Mouse (Mus musculus): ENCODE measurements around the gene Bscl2. TPM values are rescaled to one million over a fixed set of nuclear protein-coding genes. Genes with fewer than 3 reads are reported as not detected.
A peak's percentile ranks its signal among the peaks of the same experiment; 100 is the strongest.

Gene Bscl2
- polyA plus RNA-seq, 1 experiment from 2014 or later = 54.6 TPM

DNA sequence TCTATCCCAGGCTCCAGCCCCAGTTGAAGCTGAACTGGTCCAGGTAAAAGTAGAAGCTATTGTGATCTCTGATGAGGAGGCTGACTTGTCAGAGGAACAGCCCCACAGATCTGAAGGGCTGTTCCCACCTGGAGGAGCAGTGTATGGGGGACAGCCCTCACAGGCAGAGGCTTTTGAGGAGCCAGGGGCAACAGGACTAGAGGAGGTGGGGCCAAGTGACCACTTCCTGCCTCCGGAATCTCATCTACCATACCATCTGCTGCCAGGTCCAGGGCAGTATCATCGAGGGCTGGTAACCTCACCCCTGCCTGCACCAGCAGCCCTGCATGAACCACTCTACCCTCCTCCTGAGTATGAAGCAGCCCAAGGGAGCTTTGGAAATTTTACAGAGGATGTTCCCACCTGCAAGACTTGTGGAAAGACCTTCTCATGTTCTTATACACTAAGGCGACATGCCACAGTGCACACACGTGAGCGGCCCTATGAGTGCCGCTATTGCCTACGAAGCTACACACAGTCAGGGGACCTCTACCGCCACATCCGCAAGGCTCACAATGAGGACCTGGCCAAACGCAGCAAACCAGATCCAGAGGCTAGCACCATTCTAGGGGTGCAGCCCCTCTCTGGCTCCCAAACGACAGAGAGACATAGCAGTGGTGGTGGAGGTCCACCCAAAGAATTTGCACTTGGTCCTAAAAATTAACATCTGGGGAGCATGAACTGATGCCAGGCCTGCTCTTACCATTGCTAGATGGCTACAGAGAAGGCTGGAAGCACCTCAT lies 33.2 kb upstream of the Bscl2 start:
- no peak overlapping the region for H3K4me2 ChIP-seq (ENCODE audit: low read depth, low read length)
- H3K9ac ChIP-seq (ENCODE audit: low read length) = no peak overlapping the region
- no peak for ATAC-seq (ENCODE audit: low read depth)
- WGBS = 91% methylated on average over 11 of the region's 11 CpGs
- no peaks in the 10 kb centered on the region for H3K27me3 ChIP-seq (ENCODE audit: control insufficient read depth, insufficient read depth, low read depth, low read length)
- no peak overlapping the region for H3K4me3 ChIP-seq (ENCODE audit: low read length)
- no peak overlapping the region for H3K27ac ChIP-seq (ENCODE audit: low read length)
- H3K9me3 ChIP-seq (ENCODE audit: control insufficient read depth, low read length) = no peaks in the 10 kb centered on the region
- H3K4me1 ChIP-seq (replicated peaks; ENCODE audit: control insufficient read depth, insufficient read depth, low read length) = peaks cover 9% of the 10 kb centered on the region; the same call in 1 of the 2 replicates
- peaks cover 17% of the 10 kb centered on the region for H3K36me3 ChIP-seq (ENCODE audit: control insufficient read depth, insufficient read depth, low read length)

DNA sequence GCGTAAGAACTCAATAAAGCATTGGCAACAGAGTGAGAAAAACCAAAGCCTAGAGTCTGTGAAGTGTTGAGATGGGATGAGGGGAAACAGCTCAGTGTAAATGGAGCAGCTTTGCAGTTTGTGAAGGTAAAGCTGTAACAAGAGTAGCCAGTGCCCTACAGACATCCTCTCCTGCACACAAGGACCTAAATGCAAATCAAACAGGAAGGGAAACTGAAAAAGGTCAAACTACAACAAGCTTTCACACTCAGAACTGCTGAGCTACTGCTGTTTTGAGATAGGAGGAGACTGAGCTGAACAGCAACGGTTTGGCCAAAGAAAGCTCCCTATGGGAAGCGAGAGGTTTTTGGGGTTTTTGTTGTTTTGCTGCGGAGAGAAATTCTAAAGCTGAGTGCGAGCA lies 30.5 kb upstream of the Bscl2 start:
- H3K4me3 ChIP-seq (ENCODE audit: low read length) = no peak overlapping the region
- H3K27me3 ChIP-seq (ENCODE audit: control insufficient read depth, insufficient read depth, low read depth, low read length) = no peaks in the 10 kb centered on the region
- 89% methylated on average over 5 of the region's 5 CpGs for WGBS
- H3K27ac ChIP-seq (ENCODE audit: low read length) = no peak overlapping the region
- H3K36me3 ChIP-seq (ENCODE audit: control insufficient read depth, insufficient read depth, low read length) = peaks cover 36% of the 10 kb centered on the region
- peaks cover 5% of the 10 kb centered on the region; the same call in 1 of the 2 replicates for H3K4me1 ChIP-seq (replicated peaks; ENCODE audit: control insufficient read depth, insufficient read depth, low read length)
- H3K9ac ChIP-seq (ENCODE audit: low read length) = no peak overlapping the region
- H3K4me2 ChIP-seq (ENCODE audit: low read depth, low read length) = no peak overlapping the region
- H3K9me3 ChIP-seq (ENCODE audit: control insufficient read depth, low read length) = no peaks in the 10 kb centered on the region
- ATAC-seq (ENCODE audit: low read depth) = no peak

DNA sequence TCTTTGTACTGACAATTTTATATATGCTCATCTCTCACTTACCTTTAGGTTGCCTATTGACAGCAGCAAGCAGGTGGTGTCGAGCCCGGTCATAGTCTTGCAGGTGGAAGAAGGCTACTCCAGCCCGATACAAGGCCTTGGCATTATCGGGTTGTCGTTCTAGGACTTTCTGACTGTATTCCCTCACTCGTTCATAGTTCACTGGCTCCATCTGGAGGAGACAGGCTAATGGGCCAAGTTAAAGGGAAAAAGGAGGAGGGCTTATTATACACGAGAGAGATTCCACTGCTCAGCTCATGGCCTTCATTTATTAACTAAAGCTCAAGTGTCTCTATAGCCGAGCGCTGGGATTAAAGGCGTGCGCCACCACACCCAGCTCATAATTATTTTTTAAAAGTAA lies 21.5 kb upstream of the Bscl2 start:
- no peaks in the 10 kb centered on the region for H3K27me3 ChIP-seq (ENCODE audit: control insufficient read depth, insufficient read depth, low read depth, low read length)
- no peak for ATAC-seq (ENCODE audit: low read depth)
- H3K4me3 ChIP-seq (ENCODE audit: low read length) = no peak overlapping the region
- H3K4me1 ChIP-seq (replicated peaks; ENCODE audit: control insufficient read depth, insufficient read depth, low read length) = peaks cover 17% of the 10 kb centered on the region
- H3K36me3 ChIP-seq (ENCODE audit: control insufficient read depth, insufficient read depth, low read length) = peaks cover 21% of the 10 kb centered on the region
- H3K9me3 ChIP-seq (ENCODE audit: control insufficient read depth, low read length) = no peaks in the 10 kb centered on the region
- no peak overlapping the region for H3K9ac ChIP-seq (ENCODE audit: low read length)
- 73% methylated on average over 11 of the region's 11 CpGs for WGBS
- H3K27ac ChIP-seq (ENCODE audit: low read length) = no peak overlapping the region
- no peak overlapping the region for H3K4me2 ChIP-seq (ENCODE audit: low read depth, low read length)

DNA sequence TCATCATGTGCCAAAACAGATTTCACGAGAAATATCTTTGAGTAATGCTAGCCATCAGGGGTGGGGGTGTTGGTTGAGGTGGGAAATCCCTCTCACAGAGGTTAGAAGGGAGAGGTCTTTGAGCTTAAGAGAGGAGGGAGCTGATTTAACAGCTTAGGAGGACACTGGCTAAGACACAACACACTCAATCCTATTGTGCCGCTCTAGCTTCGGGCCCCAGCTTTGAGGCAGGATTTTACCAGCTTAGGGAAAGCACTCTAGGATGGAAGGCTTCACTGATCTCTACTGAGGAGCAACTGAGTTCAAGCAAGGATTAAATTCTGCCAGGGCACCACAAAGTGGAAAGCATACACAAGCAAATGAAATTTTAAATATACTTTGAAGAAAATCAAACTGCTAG lies 20.3 kb upstream of the Bscl2 start:
- no peak for ATAC-seq (ENCODE audit: low read depth)
- WGBS = 70% methylated on average over 3 of the region's 3 CpGs
- Histone ChIP-seq H3K4me1 (replicated peaks; ENCODE audit: control insufficient read depth, insufficient read depth, low read length) (peaks cover 20% of the 10 kb centered on the region), H3K36me3 (ENCODE audit: control insufficient read depth, insufficient read depth, low read length) (peaks cover 13% of the 10 kb centered on the region), H3K9me3 (ENCODE audit: control insufficient read depth, low read length) (no peaks in the 10 kb centered on the region), H3K9ac (ENCODE audit: low read length) (0 out of 2 replicates have a peak overlapping the region, but pooled peaks have one; percentile 16), H3K27ac (ENCODE audit: low read length) (no peak overlapping the region), H3K27me3 (ENCODE audit: control insufficient read depth, insufficient read depth, low read depth, low read length) (no peaks in the 10 kb centered on the region), H3K4me2 (ENCODE audit: low read depth, low read length) (no peak overlapping the region), H3K4me3 (ENCODE audit: low read length) (no peak overlapping the region)

DNA sequence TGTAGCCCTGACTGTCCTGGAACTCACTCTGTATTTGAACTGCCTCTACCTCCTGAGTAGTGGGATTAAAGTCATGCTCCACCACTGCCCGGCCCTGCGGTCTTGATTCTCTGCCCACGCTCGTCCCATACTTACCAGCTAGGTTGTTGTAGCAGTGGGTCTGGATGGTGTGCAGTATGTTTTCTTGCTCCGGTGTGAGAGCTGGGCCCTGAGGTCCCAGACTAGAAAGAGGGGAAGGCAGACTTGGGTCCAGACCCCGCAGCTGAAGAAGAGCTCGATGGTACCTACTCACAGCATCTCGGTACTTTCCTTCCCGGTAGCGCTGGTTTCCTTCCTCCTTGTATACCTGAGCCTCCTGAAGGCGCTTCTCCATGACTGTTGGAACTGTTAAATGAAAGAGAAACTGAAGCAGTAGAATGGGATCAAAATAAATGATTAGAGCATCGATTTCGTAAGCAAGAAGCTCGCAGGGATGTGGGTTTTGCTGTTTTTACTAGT lies 18.9 kb upstream of the Bscl2 start:
- Histone ChIP-seq H3K27ac (ENCODE audit: low read length) (peak overlapping the region; percentile 99), H3K9me3 (ENCODE audit: control insufficient read depth, low read length) (no peaks in the 10 kb centered on the region), H3K27me3 (ENCODE audit: control insufficient read depth, insufficient read depth, low read depth, low read length) (no peaks in the 10 kb centered on the region), H3K4me2 (ENCODE audit: low read depth, low read length) (peak overlapping the region; percentile 98), H3K4me1 (replicated peaks; ENCODE audit: control insufficient read depth, insufficient read depth, low read length) (peaks cover 28% of the 10 kb centered on the region), H3K36me3 (ENCODE audit: control insufficient read depth, insufficient read depth, low read length) (peaks cover 8% of the 10 kb centered on the region), H3K4me3 (ENCODE audit: low read length) (peak overlapping the region; percentile 100), H3K9ac (ENCODE audit: low read length) (peak overlapping the region; percentile 85)
- 15% methylated on average over 14 of the region's 14 CpGs for WGBS
- no peak for ATAC-seq (ENCODE audit: low read depth)

DNA sequence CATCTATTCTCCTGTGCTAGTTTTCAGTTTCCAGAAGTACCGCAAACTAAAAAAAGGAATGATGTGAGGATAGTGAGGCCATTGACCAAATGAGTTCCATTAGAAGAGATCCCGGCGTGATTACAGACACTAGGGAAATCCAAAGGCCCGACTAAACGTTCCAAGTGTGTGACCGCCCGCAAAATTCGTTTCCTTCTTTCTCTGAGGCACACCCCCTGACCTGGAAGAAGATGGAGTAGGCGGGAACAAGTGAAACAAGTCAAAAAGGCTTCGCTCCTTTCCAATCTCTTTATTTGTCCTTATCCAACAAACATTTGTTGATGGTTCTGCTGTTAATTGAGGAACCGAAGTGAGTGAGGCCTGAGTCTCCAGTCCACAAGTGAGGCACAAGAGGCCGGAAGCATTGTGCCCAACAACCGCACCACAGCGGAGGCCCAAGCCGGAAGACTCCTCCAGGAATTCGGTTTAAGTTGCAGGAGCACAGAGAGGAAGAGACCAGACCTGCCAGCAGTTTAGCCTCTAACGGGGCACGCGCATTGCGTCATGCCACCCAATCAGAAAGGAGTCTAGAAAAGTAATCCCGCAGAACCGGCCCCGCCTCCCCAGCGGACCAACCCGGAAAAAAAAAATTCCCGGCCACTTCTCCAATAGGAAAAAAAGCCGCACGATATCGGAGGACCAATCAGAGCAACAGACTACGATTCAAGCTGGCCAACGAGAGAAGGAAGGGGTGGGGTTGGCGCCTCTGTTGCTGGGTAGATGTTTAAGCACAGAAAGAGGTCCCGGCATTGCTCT lies 18.3 kb upstream of the Bscl2 start, which contains the start of gene Ttc9c:
Gene Ttc9c, minus strand, starts transcription at position 533 of the 795 bp plus-strand sequence.
- peak; percentile 93 for ATAC-seq (ENCODE audit: low read depth)
- peaks cover 12% of the 10 kb centered on the region for H3K36me3 ChIP-seq (ENCODE audit: control insufficient read depth, insufficient read depth, low read length)
- no peaks in the 10 kb centered on the region for H3K27me3 ChIP-seq (ENCODE audit: control insufficient read depth, insufficient read depth, low read depth, low read length)
- H3K9me3 ChIP-seq (ENCODE audit: control insufficient read depth, low read length) = no peaks in the 10 kb centered on the region
- under 1% methylated on average over 33 of the region's 33 CpGs for WGBS
- peak within 1 kb of the TSS; percentile 99 for H3K27ac ChIP-seq (ENCODE audit: low read length)
- peak within 1 kb of the TSS; percentile 98 for H3K4me2 ChIP-seq (ENCODE audit: low read depth, low read length)
- peak within 1 kb of the TSS; percentile 100 for H3K4me3 ChIP-seq (ENCODE audit: low read length)
- H3K4me1 ChIP-seq (replicated peaks; ENCODE audit: control insufficient read depth, insufficient read depth, low read length) = peaks cover 28% of the 10 kb centered on the region
- peak within 1 kb of the TSS; percentile 98 for H3K9ac ChIP-seq (ENCODE audit: low read length)

DNA sequence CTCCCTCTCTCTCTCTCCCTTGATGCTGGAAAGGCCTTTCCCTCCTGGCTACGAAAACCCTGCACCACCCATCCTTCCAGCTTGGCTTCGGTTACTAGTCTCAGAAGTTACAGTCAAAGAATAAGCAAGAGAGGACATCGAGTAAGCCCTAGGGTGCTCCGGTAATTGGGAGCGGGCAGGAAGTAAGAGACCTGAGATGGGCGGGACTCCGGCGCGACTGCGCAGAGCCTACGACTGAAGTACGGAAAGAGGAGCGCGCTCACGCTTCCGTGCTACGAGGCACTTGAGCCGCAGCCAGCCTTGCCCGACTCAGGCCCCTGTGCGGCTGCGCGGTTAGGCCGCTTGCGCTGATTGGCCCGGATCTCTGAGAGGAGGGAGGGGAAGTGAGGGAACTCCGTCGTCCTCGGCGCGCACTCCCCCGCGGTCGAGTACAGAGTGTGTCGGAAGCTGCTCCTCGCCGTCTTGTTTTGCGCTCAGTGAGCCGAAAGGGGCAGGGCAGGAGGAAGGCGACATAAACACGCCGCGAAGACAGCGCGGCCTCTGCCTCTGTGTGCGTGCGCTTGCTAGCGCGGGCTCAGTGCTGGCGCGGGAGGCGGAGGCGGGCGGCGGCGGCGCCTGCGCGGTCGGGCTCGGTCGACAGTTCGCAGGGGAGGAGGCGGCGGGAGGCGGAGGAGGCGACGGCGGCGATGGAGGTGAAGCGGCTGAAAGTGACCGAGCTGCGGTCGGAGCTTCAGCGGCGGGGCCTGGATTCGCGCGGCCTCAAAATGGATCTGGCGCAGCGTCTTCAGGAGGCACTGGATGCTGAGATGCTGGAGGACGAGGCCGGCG lies 17.5 kb upstream of the Bscl2 start, which contains the start of gene Hnrnpul2:
Gene Hnrnpul2, plus strand, starts transcription at position 415 of the 828 bp plus-strand sequence.
- WGBS = under 1% methylated on average over 82 of the region's 83 CpGs
- Histone ChIP-seq H3K4me2 (ENCODE audit: low read depth, low read length) (peak within 1 kb of the TSS; percentile 98), H3K9me3 (ENCODE audit: control insufficient read depth, low read length) (no peaks in the 10 kb centered on the region), H3K4me1 (replicated peaks; ENCODE audit: control insufficient read depth, insufficient read depth, low read length) (peaks cover 28% of the 10 kb centered on the region), H3K27ac (ENCODE audit: low read length) (peak within 1 kb of the TSS; percentile 99), H3K4me3 (ENCODE audit: low read length) (peak within 1 kb of the TSS; percentile 100), H3K36me3 (ENCODE audit: control insufficient read depth, insufficient read depth, low read length) (peaks cover 18% of the 10 kb centered on the region), H3K9ac (ENCODE audit: low read length) (peak within 1 kb of the TSS; percentile 98), H3K27me3 (ENCODE audit: control insufficient read depth, insufficient read depth, low read depth, low read length) (no peaks in the 10 kb centered on the region)
- peak; percentile 95 for ATAC-seq (ENCODE audit: low read depth)

DNA sequence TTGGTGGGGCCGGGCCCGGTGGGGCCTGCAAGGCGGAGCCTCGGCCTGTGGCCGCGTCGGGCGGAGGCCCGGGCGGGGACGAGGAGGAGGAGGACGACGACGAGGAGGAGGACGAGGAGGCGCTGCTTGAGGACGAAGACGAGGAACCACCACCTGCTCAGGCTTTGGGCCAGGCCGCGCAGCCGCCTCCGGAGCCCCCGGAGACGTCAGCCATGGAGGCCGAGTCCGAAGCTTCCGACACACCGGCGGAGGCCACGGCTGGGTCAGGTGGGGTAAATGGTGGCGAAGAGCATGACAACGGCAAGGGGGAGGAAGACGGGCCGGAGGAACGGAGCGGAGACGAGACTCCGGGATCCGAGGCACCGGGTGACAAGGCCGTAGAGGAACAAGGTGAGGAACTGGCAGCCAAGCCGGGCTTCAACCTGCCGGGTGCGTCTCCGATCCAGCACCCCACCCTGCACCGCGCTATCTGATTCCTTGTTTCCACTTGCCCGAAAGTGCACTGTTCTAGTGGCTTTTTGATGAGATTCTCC lies 16.8 kb upstream of the Bscl2 start:
- Histone ChIP-seq H3K9ac (ENCODE audit: low read length) (peak overlapping the region; percentile 98), H3K36me3 (ENCODE audit: control insufficient read depth, insufficient read depth, low read length) (peaks cover 24% of the 10 kb centered on the region), H3K9me3 (ENCODE audit: control insufficient read depth, low read length) (no peaks in the 10 kb centered on the region), H3K27me3 (ENCODE audit: control insufficient read depth, insufficient read depth, low read depth, low read length) (no peaks in the 10 kb centered on the region), H3K4me1 (replicated peaks; ENCODE audit: control insufficient read depth, insufficient read depth, low read length) (peaks cover 28% of the 10 kb centered on the region), H3K4me3 (ENCODE audit: low read length) (peak overlapping the region; percentile 100), H3K27ac (ENCODE audit: low read length) (peak overlapping the region; percentile 99), H3K4me2 (ENCODE audit: low read depth, low read length) (peak overlapping the region; percentile 90)
- WGBS = under 1% methylated on average over 48 of the region's 48 CpGs
- peak; percentile 13 for ATAC-seq (ENCODE audit: low read depth)

Data from lung, embryonic 16.5 days (tissue).